In the genomic region with DNA sequence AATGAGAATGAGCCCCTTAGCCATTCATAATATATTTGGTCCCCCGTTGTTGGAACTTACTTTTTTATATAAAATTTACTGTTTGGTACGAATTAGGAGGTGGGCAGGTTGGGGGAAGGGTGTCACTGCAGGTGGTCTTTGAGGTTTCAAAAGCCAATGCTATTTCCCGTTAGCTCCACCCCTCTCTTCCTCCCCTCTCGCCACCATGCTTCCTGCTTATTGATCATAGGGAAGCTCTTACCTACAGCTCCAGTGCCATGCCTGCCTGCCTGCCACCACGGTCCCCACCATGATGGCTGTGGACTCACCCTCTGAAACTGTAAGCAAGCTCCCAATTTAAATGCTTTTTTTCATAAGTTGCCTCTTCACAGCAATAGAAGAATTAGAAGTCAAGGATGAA, we compare ENCODE assay signal across 28 mouse cellular contexts. TPM values are rescaled to one million over a fixed set of nuclear protein-coding genes. Genes with fewer than 3 reads are reported as not detected.
DNase-seq lines count a peak whose midpoint lies in the region; ATAC-seq lines count a peak whose summit lies in the region.
"Had no signal": no experiment of that assay in that cellular context is flagged by ENCODE, and none has a peak within 500 bp of the region (broad histone marks: within the 10 kb centered on the region; RNA-seq: fewer than 3 reads in every experiment).

No protein-coding gene starts in this region.

- DNase-seq in thymus, postnatal 0 days (ENCODE audit: low spot score), result peak; percentile 25
- no peak for DNase-seq in thymus, postnatal 4 days
- DNase-seq in ES-CJ7 (ENCODE audit: low read depth, low spot score), result peak; percentile 56
- no peak for DNase-seq in adrenal gland, postnatal 4 days (ENCODE audit: low spot score in 2 of 2)
- DNase-seq: adrenal gland, adult 8-10 months; cerebellum, adult 11 months; cerebellum, adult 9-10 months; forebrain, postnatal 0 days; heart, postnatal 14 days; kidney, adult 8-10 months; kidney, postnatal 10 days; layer of hippocampus, postnatal 36 days; lung, embryonic 14.5 days; lung, postnatal 14 days; thymus, adult 2 months had no signal

- no peak overlapping the region for H3K27ac ChIP-seq in neural tube, embryonic 15.5 days (replicated peaks)
- H3K27ac ChIP-seq: forebrain, embryonic 12.5 days; limb, embryonic 12.5 days; liver, embryonic 15.5 days; midbrain, embryonic 10.5 days; midbrain, embryonic 15.5 days; neural tube, embryonic 12.5 days had no signal

- no peak overlapping the region for H3K4me3 ChIP-seq in neural tube, embryonic 15.5 days (replicated peaks)
- H3K4me3 ChIP-seq: erythroblast, embryonic 14.5 days; forebrain, embryonic 12.5 days; limb, embryonic 12.5 days; liver, embryonic 15.5 days; midbrain, embryonic 10.5 days; midbrain, embryonic 15.5 days; neural tube, embryonic 12.5 days had no signal

- no peaks in the 10 kb centered on the region for H3K9me3 ChIP-seq in neural tube, embryonic 15.5 days (replicated peaks)
- H3K9me3 ChIP-seq: forebrain, embryonic 12.5 days; limb, embryonic 12.5 days; liver, embryonic 15.5 days; midbrain, embryonic 10.5 days; midbrain, embryonic 15.5 days; neural tube, embryonic 12.5 days had no signal

- no peaks in the 10 kb centered on the region for H3K36me3 ChIP-seq in neural tube, embryonic 15.5 days
- H3K36me3 ChIP-seq: forebrain, embryonic 12.5 days; limb, embryonic 12.5 days; liver, embryonic 15.5 days; midbrain, embryonic 10.5 days; midbrain, embryonic 15.5 days; neural tube, embryonic 12.5 days had no signal

- H3K27me3 ChIP-seq in neural tube, embryonic 15.5 days (replicated peaks), result no peaks in the 10 kb centered on the region
- H3K27me3 ChIP-seq: forebrain, embryonic 12.5 days; limb, embryonic 12.5 days; liver, embryonic 15.5 days; midbrain, embryonic 15.5 days; neural tube, embryonic 12.5 days had no signal

- no peaks in the 10 kb centered on the region for H3K4me1 ChIP-seq in neural tube, embryonic 15.5 days
- H3K4me1 ChIP-seq: limb, embryonic 12.5 days; liver, embryonic 15.5 days had no signal

- 0 out of 2 replicates have a peak, but pooled peaks have one; percentile 37 for ATAC-seq in granulocyte monocyte progenitor cell, adult 5-6 weeks (replicated peaks; ENCODE audit: poor library complexity, severe bottlenecking)
- ATAC-seq in monocyte, adult 5-6 weeks (replicated peaks; ENCODE audit: insufficient number of reproducible peaks, low FRiP score, low TSS enrichment, poor library complexity, severe bottlenecking), result no peak
- no peak for ATAC-seq in neural tube, embryonic 15.5 days (ENCODE audit: low FRiP score)
- ATAC-seq: forebrain, postnatal 0 days; hindbrain, embryonic 16.5 days; intestine, embryonic 16.5 days; midbrain, embryonic 15.5 days; Patski had no signal

- no peak overlapping the region for H3K9ac ChIP-seq in neural tube, embryonic 15.5 days (replicated peaks)
- H3K9ac ChIP-seq: forebrain, embryonic 12.5 days; forebrain, postnatal 0 days; limb, embryonic 12.5 days; liver, embryonic 15.5 days; lung, embryonic 14.5 days; midbrain, embryonic 15.5 days; neural tube, embryonic 12.5 days had no signal

- WGBS in neural tube, embryonic 15.5 days, result 70% methylated on average over 5 of the region's 5 CpGs

- no peak overlapping the region for H3K4me2 ChIP-seq in neural tube, embryonic 15.5 days
- H3K4me2 ChIP-seq: forebrain, embryonic 12.5 days; limb, embryonic 12.5 days; liver, embryonic 15.5 days; lung, embryonic 14.5 days; midbrain, embryonic 15.5 days; neural tube, embryonic 12.5 days had no signal

RNA-seq across cellular contexts. Expression of gene Gng2, which starts 16.6 kb away (rescaled TPM):
- polyA plus RNA-seq in thymus, postnatal 0 days (2015; fragmentation: Nextera tagmentation; extraction: Ambion mirVana), result 28.0 and 34.2 TPM in 2 replicates
- total RNA-seq in granulocyte monocyte progenitor cell, adult 5-6 weeks (2014; fragmentation: Nextera tagmentation), result 24.8 and 36.0 TPM in 2 replicates
- total RNA-seq in granulocyte monocyte progenitor cell, adult 5-6 weeks (2017), result 25.9 and 52.6 TPM in 2 replicates
- total RNA-seq in monocyte, adult 5-6 weeks (2017), result 22.2 to 39.8 TPM (median 35.7 TPM) in 3 replicates
- polyA plus RNA-seq in neural tube, embryonic 15.5 days (2015; fragmentation: Nextera tagmentation; extraction: Ambion mirVana), result 294 and 351 TPM in 2 replicates
- total RNA-seq in adrenal gland, postnatal 4 days (2021), result 10 to 100 TPM; 62.5 to 68.6 TPM
- polyA plus RNA-seq: erythroblast, embryonic 14.5 days had no signal

Comparison
In these comparisons a context has a peak if more than half of its experiments do, and no peak if none do; other contexts are left out.
1. DNase-seq: peak in thymus, postnatal 0 days (single experiment) and ES-CJ7 (single experiment); none in thymus, postnatal 4 days (single experiment) and adrenal gland, postnatal 4 days (0 of 2).